Mouse (Mus musculus): ENCODE measurements at regions not wholly inside any gene's neighbourhood (a gene's known extent, or its start where the extent isn't known, plus 50 kb on each side); places are given as distances from the start of the nearest gene placed in this dataset.

DNA sequence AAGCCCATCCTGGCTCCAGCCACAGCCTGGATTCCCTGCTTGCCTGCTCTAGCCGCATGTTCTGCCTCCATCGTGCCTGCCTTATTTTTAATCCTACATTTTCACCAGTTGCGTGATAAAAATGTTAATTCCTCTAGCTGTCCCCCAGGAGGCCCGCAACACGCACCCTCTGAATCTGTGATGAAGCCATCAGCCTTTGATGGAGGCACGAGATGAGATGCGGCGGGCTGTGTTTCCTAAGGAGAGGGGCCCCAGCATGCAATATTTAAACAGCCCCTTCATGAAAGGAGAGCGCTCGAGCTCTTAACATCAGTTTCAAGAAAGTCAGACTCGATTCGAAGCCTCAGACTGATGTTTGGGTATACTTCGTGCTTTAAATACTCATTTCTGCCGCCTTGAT, 76.3 kb downstream of the Nptx2 start:
- whole genome bisulfite sequencing, result 86% methylated on average over 14 of the region's 14 CpGs
- Histone ChIP-seq H3K4me3 (ENCODE audit: insufficient read depth, low read depth, low read length) (no peak overlapping the region), H3K4me1 (ENCODE audit: control insufficient read depth, insufficient read depth, low read length) (no peaks in the 10 kb centered on the region), H3K27ac (ENCODE audit: insufficient read depth, low read depth, low read length) (no peak overlapping the region)
- TF ChIP-seq POLR2A (IDR thresholded peaks at IDR 0.05; ENCODE audit: insufficient read depth, low read depth, low read length) (no peak), CTCF (IDR thresholded peaks at IDR 0.05; ENCODE audit: insufficient read depth, low read depth, low read length) (no peak)

DNA sequence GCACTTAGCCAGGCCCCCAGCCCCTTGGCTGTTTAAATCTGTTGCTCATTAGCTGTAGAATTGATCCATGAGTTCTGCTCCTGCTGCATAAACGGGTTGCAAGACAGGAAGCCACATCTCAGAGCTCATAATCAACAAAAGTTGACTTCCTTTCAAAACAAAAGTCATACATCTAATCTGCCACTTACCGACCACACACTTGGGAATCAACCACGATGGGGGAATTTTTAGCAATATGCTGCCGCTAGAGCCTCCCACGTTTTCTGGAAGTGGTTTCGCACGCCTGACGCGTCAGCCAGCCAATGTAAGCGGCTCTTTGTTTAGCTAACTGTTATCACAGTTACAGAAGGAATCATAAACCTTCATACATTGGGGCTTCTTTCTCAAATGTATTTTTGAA, 77.7 kb downstream of the Nptx2 start:
- H3K4me1 ChIP-seq (ENCODE audit: control insufficient read depth, insufficient read depth, low read length), result no peaks in the 10 kb centered on the region
- 55% methylated on average over 10 of the region's 10 CpGs for WGBS
- H3K4me3 ChIP-seq (ENCODE audit: insufficient read depth, low read depth, low read length), result no peak overlapping the region
- no peak overlapping the region for H3K27ac ChIP-seq (ENCODE audit: insufficient read depth, low read depth, low read length)
- TF ChIP-seq CTCF (IDR thresholded peaks at IDR 0.05; ENCODE audit: insufficient read depth, low read depth, low read length), result no peak
- no peak for TF ChIP-seq POLR2A (IDR thresholded peaks at IDR 0.05; ENCODE audit: insufficient read depth, low read depth, low read length)

DNA sequence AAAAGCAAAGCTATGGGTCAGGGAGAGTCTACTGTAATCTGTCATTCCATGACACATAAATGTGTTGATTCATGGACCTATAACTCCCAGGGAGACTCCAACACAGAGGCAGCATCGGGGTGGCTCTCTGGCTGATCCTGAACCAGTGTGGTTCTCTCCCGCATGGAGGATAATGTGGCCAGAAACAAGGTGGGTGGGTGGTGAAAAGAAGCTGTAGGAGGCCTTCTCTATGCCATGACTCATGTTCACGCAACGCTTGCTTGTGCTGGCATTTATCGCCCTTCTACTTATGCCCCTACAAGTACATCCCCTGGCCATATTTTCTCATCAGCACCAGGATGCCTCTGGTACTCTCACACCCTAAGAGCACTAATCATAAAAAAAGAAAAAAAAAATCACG, 86.6 kb downstream of the Nptx2 start:
- WGBS, result 47% methylated on average over 6 of the region's 6 CpGs
- Histone ChIP-seq H3K4me1 (ENCODE audit: control insufficient read depth, insufficient read depth, low read length) (no peaks in the 10 kb centered on the region), H3K4me3 (ENCODE audit: insufficient read depth, low read depth, low read length) (no peak overlapping the region), H3K27ac (ENCODE audit: insufficient read depth, low read depth, low read length) (no peak overlapping the region)
- TF ChIP-seq CTCF (IDR thresholded peaks at IDR 0.05; ENCODE audit: insufficient read depth, low read depth, low read length) (no peak), POLR2A (IDR thresholded peaks at IDR 0.05; ENCODE audit: insufficient read depth, low read depth, low read length) (no peak)

GRCm38 (mm10) chr5:144638631-144639030, 92.9 kb downstream of the Nptx2 start:
- Histone ChIP-seq H3K4me3 (ENCODE audit: insufficient read depth, low read depth, low read length) (no peak overlapping the region), H3K27ac (ENCODE audit: insufficient read depth, low read depth, low read length) (no peak overlapping the region), H3K4me1 (ENCODE audit: control insufficient read depth, insufficient read depth, low read length) (peaks cover 3% of the 10 kb centered on the region)
- WGBS, result 67% methylated on average over 3 of the region's 3 CpGs
- TF ChIP-seq CTCF (IDR thresholded peaks at IDR 0.05; ENCODE audit: insufficient read depth, low read depth, low read length), result peak; percentile 20; the same call in 1 of the 2 replicates
- no peak for TF ChIP-seq POLR2A (IDR thresholded peaks at IDR 0.05; ENCODE audit: insufficient read depth, low read depth, low read length)

- Histone ChIP-seq H3K4me3 (ENCODE audit: insufficient read depth, low read depth, low read length) (no peak overlapping the region), H3K27ac (ENCODE audit: insufficient read depth, low read depth, low read length) (no peak overlapping the region), H3K4me1 (ENCODE audit: control insufficient read depth, insufficient read depth, low read length) (peaks cover 4% of the 10 kb centered on the region)
- 87% methylated on average over 5 of the region's 5 CpGs for WGBS
- no peak for TF ChIP-seq CTCF (IDR thresholded peaks at IDR 0.05; ENCODE audit: insufficient read depth, low read depth, low read length)
- TF ChIP-seq POLR2A (IDR thresholded peaks at IDR 0.05; ENCODE audit: insufficient read depth, low read depth, low read length), result no peak
These were observed 93.9 kb downstream of the Nptx2 start for GRCm38 (mm10) chr5:144639639-144640038.

GRCm38 (mm10) chr5:144642766-144643165, 97.1 kb downstream of the Nptx2 start:
- peaks cover 21% of the 10 kb centered on the region for H3K4me1 ChIP-seq (ENCODE audit: control insufficient read depth, insufficient read depth, low read length)
- WGBS, result 79% methylated on average over 8 of the region's 8 CpGs
- TF ChIP-seq POLR2A (IDR thresholded peaks at IDR 0.05; ENCODE audit: insufficient read depth, low read depth, low read length) (no peak), CTCF (IDR thresholded peaks at IDR 0.05; ENCODE audit: insufficient read depth, low read depth, low read length) (no peak)

GRCm38 (mm10) chr5:144643438-144643837, 97.7 kb downstream of the Nptx2 start:
- Histone ChIP-seq H3K4me3 (ENCODE audit: insufficient read depth, low read depth, low read length) (no peak overlapping the region), H3K27ac (ENCODE audit: insufficient read depth, low read depth, low read length) (no peak overlapping the region), H3K4me1 (ENCODE audit: control insufficient read depth, insufficient read depth, low read length) (peaks cover 21% of the 10 kb centered on the region)
- WGBS, result 77% methylated on average over 2 of the region's 2 CpGs
- TF ChIP-seq CTCF (IDR thresholded peaks at IDR 0.05; ENCODE audit: insufficient read depth, low read depth, low read length) (no peak), POLR2A (IDR thresholded peaks at IDR 0.05; ENCODE audit: insufficient read depth, low read depth, low read length) (no peak)

More at GRCm38 (mm10) chr5:144642766-144643165, 97.1 kb downstream of the Nptx2 start:
- H3K27ac ChIP-seq (ENCODE audit: insufficient read depth, low read depth, low read length), result no peak overlapping the region
- no peak overlapping the region for H3K4me3 ChIP-seq (ENCODE audit: insufficient read depth, low read depth, low read length)

DNA sequence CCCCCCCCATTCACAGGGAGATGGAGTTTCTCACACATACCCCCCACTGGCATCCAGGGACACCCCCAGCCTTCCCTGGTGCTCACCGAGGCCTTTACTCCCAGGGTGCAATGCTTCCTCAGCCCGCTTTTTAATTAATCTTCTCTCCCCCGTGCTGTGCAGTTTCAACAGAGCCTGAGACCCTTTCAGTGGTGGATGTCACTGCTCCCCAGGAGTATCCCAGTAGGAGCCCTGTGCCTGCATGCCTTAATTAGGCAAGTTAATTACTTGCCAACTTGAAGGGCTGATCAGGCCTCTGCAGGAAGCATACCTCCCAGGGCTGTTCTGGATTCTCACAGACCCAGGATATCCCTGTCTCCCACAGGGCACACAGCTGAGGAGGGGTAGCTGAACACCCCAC, 99.7 kb downstream of the Nptx2 start:
- H3K4me3 ChIP-seq (ENCODE audit: insufficient read depth, low read depth, low read length), result no peak overlapping the region
- H3K4me1 ChIP-seq (ENCODE audit: control insufficient read depth, insufficient read depth, low read length), result peaks cover 21% of the 10 kb centered on the region
- TF ChIP-seq CTCF (IDR thresholded peaks at IDR 0.05; ENCODE audit: insufficient read depth, low read depth, low read length), result no peak
- no peak for TF ChIP-seq POLR2A (IDR thresholded peaks at IDR 0.05; ENCODE audit: insufficient read depth, low read depth, low read length)
- 12% methylated on average over 3 of the region's 3 CpGs for WGBS
- H3K27ac ChIP-seq (ENCODE audit: insufficient read depth, low read depth, low read length), result peak overlapping the region; percentile 25; the same call in 1 of the 2 replicates

- Histone ChIP-seq H3K27ac (ENCODE audit: insufficient read depth, low read depth, low read length) (peak overlapping the region; percentile 55), H3K4me3 (ENCODE audit: insufficient read depth, low read depth, low read length) (no peak overlapping the region), H3K4me1 (ENCODE audit: control insufficient read depth, insufficient read depth, low read length) (peaks cover 21% of the 10 kb centered on the region)
- no peak for TF ChIP-seq POLR2A (IDR thresholded peaks at IDR 0.05; ENCODE audit: insufficient read depth, low read depth, low read length)
- no peak for TF ChIP-seq CTCF (IDR thresholded peaks at IDR 0.05; ENCODE audit: insufficient read depth, low read depth, low read length)
- WGBS, result 62% methylated on average over 12 of the region's 12 CpGs
These were observed 101.8 kb downstream of the Nptx2 start for GRCm38 (mm10) chr5:144647311-144648104.

All from olfactory bulb, adult 2 months (tissue).